ENCODE assay signal across 8 mouse cellular contexts in the genomic region with DNA sequence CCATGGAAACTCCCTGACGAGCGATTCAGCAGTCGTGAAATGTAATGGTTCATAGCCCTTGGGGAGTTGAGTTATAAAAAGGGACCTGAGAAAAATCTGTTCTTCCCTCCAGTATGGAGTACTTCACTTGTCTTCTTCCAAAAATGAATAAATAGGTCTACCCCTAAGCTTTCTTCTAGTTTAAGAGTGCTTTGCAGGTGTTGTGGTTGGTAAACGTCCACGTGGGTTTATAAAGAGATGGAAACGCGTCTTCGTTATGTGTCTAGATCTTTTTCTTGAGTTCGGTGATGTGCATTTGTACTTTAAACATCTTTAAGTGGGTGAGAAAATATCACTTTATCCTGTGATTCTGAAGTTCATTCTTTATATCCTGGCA. TPM values are rescaled to one million over a fixed set of nuclear protein-coding genes. Genes with fewer than 3 reads are reported as not detected.
DNase-seq lines count a peak whose midpoint lies in the region; ATAC-seq and TF ChIP-seq lines count a peak whose summit lies in the region.

No protein-coding gene starts in this region.

- TF ChIP-seq CTCF in ES-Bruce4 (IDR thresholded peaks at IDR 0.05; ENCODE audit: low read depth, low read length), result no peak

- TF ChIP-seq POLR2A in ES-Bruce4 (IDR thresholded peaks at IDR 0.05; ENCODE audit: insufficient read depth, low read length), result no peak

- peaks cover 23% of the 10 kb centered on the region for H3K36me3 ChIP-seq in heart, embryonic 13.5 days
- peaks cover 23% of the 10 kb centered on the region for H3K36me3 ChIP-seq in ES-Bruce4 (ENCODE audit: control insufficient read depth, insufficient read depth, low read length, poor library complexity, severe bottlenecking)
- peaks cover 20% of the 10 kb centered on the region for H3K36me3 ChIP-seq in forebrain, embryonic 15.5 days
- H3K36me3 ChIP-seq in liver, embryonic 16.5 days (ENCODE audit: control insufficient read depth, insufficient read depth), result peaks cover 8% of the 10 kb centered on the region; the same call in 1 of the 2 replicates

- H3K27ac ChIP-seq in heart, embryonic 13.5 days (replicated peaks), result peak overlapping the region; percentile 93
- H3K27ac ChIP-seq in ES-Bruce4 (ENCODE audit: insufficient read depth, low read length), result peak overlapping the region; percentile 11
- H3K27ac ChIP-seq in forebrain, embryonic 15.5 days (replicated peaks), result peak overlapping the region; percentile 97
- peak overlapping the region; percentile 40 for H3K27ac ChIP-seq in liver, embryonic 16.5 days (ENCODE audit: low read length)

- peak overlapping the region; percentile 87 for H3K4me3 ChIP-seq in heart, embryonic 13.5 days
- H3K4me3 ChIP-seq in ES-Bruce4 (ENCODE audit: low read depth, low read length), result peak overlapping the region; percentile 76
- peak overlapping the region; percentile 80 for H3K4me3 ChIP-seq in forebrain, embryonic 15.5 days
- H3K4me3 ChIP-seq in liver, embryonic 16.5 days (ENCODE audit: low read depth, low read length), result peak overlapping the region; percentile 70

- peak overlapping the region; percentile 82 for H3K4me2 ChIP-seq in heart, embryonic 13.5 days
- H3K4me2 ChIP-seq in forebrain, embryonic 15.5 days (replicated peaks), result peak overlapping the region; percentile 47
- H3K4me2 ChIP-seq in liver, embryonic 16.5 days (ENCODE audit: low read depth, low read length), result peak overlapping the region; percentile 90

- H3K27me3 ChIP-seq in heart, embryonic 13.5 days (replicated peaks), result no peaks in the 10 kb centered on the region
- no peaks in the 10 kb centered on the region for H3K27me3 ChIP-seq in ES-Bruce4 (ENCODE audit: control insufficient read depth, insufficient read depth, low read length, poor library complexity, severe bottlenecking)
- H3K27me3 ChIP-seq in forebrain, embryonic 15.5 days, result no peaks in the 10 kb centered on the region
- no peaks in the 10 kb centered on the region for H3K27me3 ChIP-seq in liver, embryonic 16.5 days (ENCODE audit: control insufficient read depth, insufficient read depth, low read depth, low read length)

- DNase-seq in heart, postnatal 36 days, result no peak
- no peak for DNase-seq in adrenal gland, postnatal 10 days
- DNase-seq in embryo, embryonic 11 days, result no peak
- no peak for DNase-seq in thymus, postnatal 14 days

- H3K9me3 ChIP-seq in heart, embryonic 13.5 days, result no peaks in the 10 kb centered on the region
- no peaks in the 10 kb centered on the region for H3K9me3 ChIP-seq in ES-Bruce4 (replicated peaks; ENCODE audit: control insufficient read depth, insufficient read depth, low read length, poor library complexity, severe bottlenecking)
- H3K9me3 ChIP-seq in forebrain, embryonic 15.5 days, result no peaks in the 10 kb centered on the region
- H3K9me3 ChIP-seq in liver, embryonic 16.5 days (replicated peaks; ENCODE audit: control insufficient read depth, low read length), result no peaks in the 10 kb centered on the region

- WGBS in heart, embryonic 13.5 days, result 5% methylated on average over 9 of the region's 9 CpGs
- WGBS in forebrain, embryonic 15.5 days, result 1% methylated on average over 9 of the region's 9 CpGs
- WGBS in liver, embryonic 16.5 days (ENCODE audit: insufficient replicate concordance), result 4% methylated on average over 9 of the region's 9 CpGs

- peak overlapping the region; percentile 83 for H3K9ac ChIP-seq in heart, embryonic 13.5 days
- peak overlapping the region; percentile 67 for H3K9ac ChIP-seq in ES-Bruce4 (ENCODE audit: low read depth, poor library complexity, severe bottlenecking)
- peak overlapping the region; percentile 65 for H3K9ac ChIP-seq in forebrain, embryonic 15.5 days (replicated peaks)
- peak overlapping the region; percentile 74 for H3K9ac ChIP-seq in liver, embryonic 16.5 days (ENCODE audit: low read depth, low read length)

- peaks cover 16% of the 10 kb centered on the region for H3K4me1 ChIP-seq in heart, embryonic 13.5 days
- H3K4me1 ChIP-seq in ES-Bruce4 (ENCODE audit: control insufficient read depth, insufficient read depth, low read length), result no peaks in the 10 kb centered on the region
- peaks cover 32% of the 10 kb centered on the region for H3K4me1 ChIP-seq in forebrain, embryonic 15.5 days
- peaks cover 7% of the 10 kb centered on the region for H3K4me1 ChIP-seq in liver, embryonic 16.5 days (ENCODE audit: control insufficient read depth, low read depth, low read length)

- no peak for TF ChIP-seq EP300 in ES-Bruce4 (IDR thresholded peaks at IDR 0.05; ENCODE audit: insufficient read depth, low read depth, low read length)

- no peak for ATAC-seq in heart, embryonic 13.5 days (ENCODE audit: extremely low read depth, insufficient number of reproducible peaks, low FRiP score, low TSS enrichment)
- ATAC-seq in forebrain, embryonic 15.5 days (replicated peaks), result no peak
- no peak for ATAC-seq in liver, embryonic 16.5 days (ENCODE audit: low read depth)

- intact Hi-C loops in heart, postnatal 36 days (cut with DNase I), result loop anchor here (5.0 kb wide), 1 partner anchor 206 kb away; a partner anchor contains a TSS

RNA-seq across cellular contexts. Expression of a gene that starts 0.9 kb away (rescaled TPM):
- polyA plus RNA-seq in heart, embryonic 13.5 days (2015; fragmentation: Nextera tagmentation; extraction: Ambion mirVana), result 44.6 and 48.7 TPM in 2 replicates
- total RNA-seq in heart, postnatal 36 days (2021), result 1 to 10 TPM; 4.9 to 5.1 TPM
- 181 and 202 TPM in 2 replicates for polyA plus RNA-seq in ES-Bruce4 (2011; ENCODE audit: insufficient read depth, insufficient read length, low read depth, missing spikeins)
- 88.5 and 91.7 TPM in 2 replicates for polyA plus RNA-seq in forebrain, embryonic 15.5 days (2015; fragmentation: Nextera tagmentation; extraction: Ambion mirVana)
- polyA plus RNA-seq in liver, embryonic 16.5 days (2015; fragmentation: Nextera tagmentation; extraction: Ambion mirVana), result 89.7 and 97.0 TPM in 2 replicates
- 10 to 100 TPM; 16.1 to 20.7 TPM for total RNA-seq in adrenal gland, postnatal 10 days (2021)

RNA-seq across cellular contexts. Expression of a gene that starts 14.5 kb away (rescaled TPM):
- polyA plus RNA-seq in heart, embryonic 13.5 days (2015; fragmentation: Nextera tagmentation; extraction: Ambion mirVana), result 15.4 and 15.6 TPM in 2 replicates
- 10 to 100 TPM; 32.8 to 35.2 TPM for total RNA-seq in heart, postnatal 36 days (2021)
- polyA plus RNA-seq in ES-Bruce4 (2011; ENCODE audit: insufficient read depth, insufficient read length, low read depth, missing spikeins), result 30.2 and 34.7 TPM in 2 replicates
- 42.8 and 45.5 TPM in 2 replicates for polyA plus RNA-seq in forebrain, embryonic 15.5 days (2015; fragmentation: Nextera tagmentation; extraction: Ambion mirVana)
- polyA plus RNA-seq in liver, embryonic 16.5 days (2015; fragmentation: Nextera tagmentation; extraction: Ambion mirVana), result 6.8 and 7.2 TPM in 2 replicates
- total RNA-seq in adrenal gland, postnatal 10 days (2021), result 10 to 100 TPM; 28.5 to 36.1 TPM

Comparison
In these comparisons a context has a peak if more than half of its experiments do, and no peak if none do; other contexts are left out.
1. H3K27ac ChIP-seq: peak in every context shown above with its lines; median percentile 97 in forebrain, embryonic 15.5 days; 93 in heart, embryonic 13.5 days; 40 in liver, embryonic 16.5 days; 11 in ES-Bruce4.